Mouse (Mus musculus) heart, adult 8-10 months (tissue): ENCODE measurements around the gene Galnt18. TPM values are rescaled to one million over a fixed set of nuclear protein-coding genes. Genes with fewer than 3 reads are reported as not detected.

Experiments used
- DNase-seq: peaks from one replicate; pipeline ENCODE4 v3.0.0; 2022; ENCODE audit warnings: low spot score
- total RNA-seq, 4 experiments: library from RNA; stranded (reverse); gene quantifications; 2 replicates each; pipeline ENCODE4 v1.2.4; 2022

The Galnt18 gene
- total RNA-seq, 4 experiments from 2014 or later, result 7.4 to 10.8 (median 9.5) TPM

GRCm38 (mm10) chr7:111771251-111771801 is 8.5 kb downstream of the Galnt18 start:
- DNase-seq, result no peak

DNA sequence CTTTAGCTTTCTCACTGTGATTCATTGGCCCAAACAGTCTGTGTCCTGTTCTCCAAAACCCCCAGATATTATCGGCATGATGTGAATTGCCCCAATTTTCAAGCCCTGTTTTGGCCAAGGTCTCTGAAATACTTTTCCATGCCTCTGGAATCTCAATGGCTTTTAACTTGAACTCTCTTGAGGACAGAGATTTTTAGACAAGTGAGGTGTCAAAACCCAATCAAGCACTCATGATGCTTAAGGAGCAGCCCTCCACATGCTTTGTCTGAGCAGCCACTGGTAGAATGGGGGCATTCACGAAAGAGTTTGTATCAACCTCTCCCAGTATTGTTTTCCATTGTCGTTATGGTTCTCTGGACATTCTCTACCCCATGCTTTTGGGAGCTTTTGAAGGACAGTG is 9.2 kb downstream of the Galnt18 start:
- no peak for DNase-seq

GRCm38 (mm10) chr7:111766145-111766767 is 13.5 kb downstream of the Galnt18 start:
- no peak for DNase-seq

- no peak for DNase-seq
Measured at GRCm38 (mm10) chr7:111762754-111763153, 17.0 kb downstream of the Galnt18 start.

GRCm38 (mm10) chr7:111748571-111749071 is 31.2 kb downstream of the Galnt18 start:
- DNase-seq, result no peak

GRCm38 (mm10) chr7:111744770-111745169 is 35.0 kb downstream of the Galnt18 start:
- no peak for DNase-seq

- DNase-seq, result peak; percentile 71
Measured at GRCm38 (mm10) chr7:111741595-111741994, 38.2 kb downstream of the Galnt18 start.

GRCm38 (mm10) chr7:111740091-111740490 is 39.7 kb downstream of the Galnt18 start:
- DNase-seq, result no peak

GRCm38 (mm10) chr7:111739371-111739765 is 40.4 kb downstream of the Galnt18 start:
- peak; percentile 37 for DNase-seq

DNA sequence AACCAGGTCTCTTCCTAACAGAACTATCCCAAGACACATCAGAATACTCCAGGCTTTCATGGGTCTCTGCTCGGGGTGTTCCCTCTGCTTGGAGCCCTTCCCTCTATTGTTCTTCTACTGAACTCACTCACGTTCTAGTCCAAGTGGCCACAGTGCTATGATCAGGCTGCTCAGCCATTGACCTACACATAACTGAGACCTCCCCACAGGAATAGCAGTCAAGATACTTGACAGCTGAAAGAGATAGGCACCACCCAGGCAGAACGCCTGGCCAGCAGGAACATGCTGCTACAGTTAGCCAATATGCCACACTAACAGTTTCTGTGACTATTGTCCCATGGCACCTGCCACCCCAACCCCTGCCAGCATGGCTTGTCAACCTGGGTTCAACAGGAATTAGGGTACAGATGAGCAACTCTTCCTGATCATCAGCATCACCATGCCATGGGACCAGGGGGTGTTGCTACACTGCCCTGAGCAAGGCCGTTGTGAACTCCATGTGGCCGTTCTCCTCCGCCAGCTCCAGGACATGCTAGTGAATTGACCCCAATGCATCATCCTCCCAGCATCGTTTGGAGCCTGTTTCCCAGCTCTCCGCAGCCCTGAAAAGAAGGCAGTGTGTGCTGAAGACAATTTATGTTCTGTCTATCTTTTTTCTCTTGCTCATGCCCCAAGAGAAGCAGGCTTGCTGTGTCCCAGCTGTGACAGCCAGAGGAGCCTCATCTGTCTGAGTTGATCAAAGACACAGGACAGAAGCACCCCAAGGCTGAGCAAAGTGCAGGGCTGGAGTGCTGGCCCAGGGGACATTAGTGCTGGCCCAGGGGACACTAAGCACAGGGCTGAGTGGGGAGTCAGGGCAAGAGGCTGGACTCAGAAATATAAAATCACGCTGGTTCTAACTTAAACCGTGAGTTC is 41.1 kb downstream of the Galnt18 start:
- no peak for DNase-seq

GRCm38 (mm10) chr7:111737426-111737825 is 42.4 kb downstream of the Galnt18 start:
- no peak for DNase-seq

GRCm38 (mm10) chr7:111736365-111736764 is 43.4 kb downstream of the Galnt18 start:
- no peak for DNase-seq

GRCm38 (mm10) chr7:111730346-111731269 is 49.2 kb downstream of the Galnt18 start:
- no peak for DNase-seq

DNA sequence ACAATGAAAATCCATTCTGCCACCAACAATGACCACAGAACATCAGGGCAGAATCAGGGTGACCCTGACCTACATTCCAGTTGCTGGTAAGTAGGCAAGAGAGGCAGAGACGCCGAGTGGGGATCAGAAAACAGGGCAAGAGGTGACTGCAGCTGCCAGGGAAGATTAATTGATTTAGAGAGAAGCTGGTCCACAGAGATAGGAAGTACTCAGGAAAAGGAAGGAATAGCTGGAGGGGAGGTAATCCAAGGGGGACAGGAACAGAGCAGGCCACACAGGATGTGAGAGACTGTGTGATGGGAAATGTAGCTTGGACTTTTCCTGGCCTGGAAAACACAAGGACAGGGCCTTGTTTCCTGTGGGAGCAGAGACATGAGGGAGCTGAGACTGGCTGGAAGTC is 52.8 kb downstream of the Galnt18 start:
- DNase-seq, result peak; percentile 76

- DNase-seq, result no peak
Measured at GRCm38 (mm10) chr7:111724730-111725129, 55.0 kb downstream of the Galnt18 start.

- no peak for DNase-seq
Measured at GRCm38 (mm10) chr7:111724004-111724403, 55.8 kb downstream of the Galnt18 start.

DNA sequence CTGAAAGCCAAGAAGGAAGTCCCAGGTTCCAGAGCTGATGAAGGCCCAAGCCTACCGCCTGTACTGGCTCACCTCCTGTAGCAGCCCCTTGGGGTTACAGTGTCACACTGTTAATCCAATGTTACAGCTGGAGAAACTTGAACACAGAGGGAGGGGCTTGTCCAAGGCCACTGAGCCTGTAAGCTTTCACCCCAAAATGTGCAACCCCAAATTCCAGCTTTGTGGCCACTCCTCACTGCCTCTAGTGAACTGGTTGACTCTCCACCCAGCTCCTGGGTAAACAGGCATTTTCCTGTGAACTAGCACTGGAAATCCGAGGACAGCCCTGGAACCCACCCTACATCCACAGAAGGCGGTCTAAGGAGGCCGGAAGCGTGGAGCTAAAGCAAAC is 58.5 kb downstream of the Galnt18 start:
- DNase-seq, result no peak

GRCm38 (mm10) chr7:111720511-111721307 is 59.1 kb downstream of the Galnt18 start:
- no peak for DNase-seq

GRCm38 (mm10) chr7:111718900-111719299 is 60.9 kb downstream of the Galnt18 start:
- peak; percentile 63 for DNase-seq

- no peak for DNase-seq
Measured at GRCm38 (mm10) chr7:111714639-111715360, 65.0 kb downstream of the Galnt18 start.
